Mouse (Mus musculus): ENCODE measurements at regions not wholly inside any gene's neighbourhood (a gene's known extent, or its start where the extent isn't known, plus 50 kb on each side); places are given as distances from the start of the nearest gene placed in this dataset.

GRCm38 (mm10) chr4:51519281-51519680, 302.8 kb downstream of the Cylc2 start:
- POLR2A ChIA-PET: no interaction called here
- CTCF ChIA-PET: no interaction called here
- no peak for DNase-seq (ENCODE audit: low read depth, low spot score)
- TF ChIP-seq CTCF (IDR thresholded peaks at IDR 0.05): no peak
- H3K27me3 ChIP-seq: no peaks in the 10 kb centered on the region
- in situ Hi-C loops (cut with MboI; ENCODE audit: low pct_unique_long_range_greater_than_20kb): no loop called here
- ATAC-seq: no peak

- no peaks in the 10 kb centered on the region for H3K27me3 ChIP-seq
- ChIA-PET CTCF (no interaction called here), POLR2A (no interaction called here)
- no peak for TF ChIP-seq CTCF (IDR thresholded peaks at IDR 0.05)
- ATAC-seq (no peak), DNase-seq (ENCODE audit: low read depth, low spot score) (no peak)
- in situ Hi-C loops (cut with MboI; ENCODE audit: low pct_unique_long_range_greater_than_20kb): no loop called here
Measured at GRCm38 (mm10) chr4:51519750-51520149, 303.3 kb downstream of the Cylc2 start.

GRCm38 (mm10) chr4:51545419-51545818, 328.9 kb downstream of the Cylc2 start:
- no peak for ATAC-seq
- POLR2A ChIA-PET: no interaction called here
- CTCF ChIA-PET: no interaction called here

GRCm38 (mm10) chr4:51559693-51560092, 343.2 kb downstream of the Cylc2 start:
- TF ChIP-seq CTCF (IDR thresholded peaks at IDR 0.05): no peak
- no peaks in the 10 kb centered on the region for H3K27me3 ChIP-seq
- ATAC-seq (no peak), DNase-seq (ENCODE audit: low read depth, low spot score) (no peak)
- in situ Hi-C loops (cut with MboI; ENCODE audit: low pct_unique_long_range_greater_than_20kb): no loop called here
- POLR2A ChIA-PET: no interaction called here
- CTCF ChIA-PET: no interaction called here

More at GRCm38 (mm10) chr4:51545419-51545818, 328.9 kb downstream of the Cylc2 start:
- DNase-seq (ENCODE audit: low read depth, low spot score): no peak
- H3K27me3 ChIP-seq: no peaks in the 10 kb centered on the region
- in situ Hi-C loops (cut with MboI; ENCODE audit: low pct_unique_long_range_greater_than_20kb): no loop called here
- no peak for TF ChIP-seq CTCF (IDR thresholded peaks at IDR 0.05)

GRCm38 (mm10) chr4:51560100-51560499, 343.6 kb downstream of the Cylc2 start:
- CTCF ChIA-PET: no interaction called here
- no peaks in the 10 kb centered on the region for H3K27me3 ChIP-seq
- TF ChIP-seq CTCF (IDR thresholded peaks at IDR 0.05): no peak
- DNase-seq (ENCODE audit: low read depth, low spot score): no peak
- ATAC-seq: no peak
- POLR2A ChIA-PET: no interaction called here
- in situ Hi-C loops (cut with MboI; ENCODE audit: low pct_unique_long_range_greater_than_20kb): no loop called here

- ChIA-PET CTCF (no interaction called here), POLR2A (no interaction called here)
- DNase-seq (ENCODE audit: low read depth, low spot score): no peak
- ATAC-seq: no peak
- H3K27me3 ChIP-seq: no peaks in the 10 kb centered on the region
- in situ Hi-C loops (cut with MboI; ENCODE audit: low pct_unique_long_range_greater_than_20kb): no loop called here
- TF ChIP-seq CTCF (IDR thresholded peaks at IDR 0.05): no peak
Measured at GRCm38 (mm10) chr4:51562379-51562778, 345.9 kb downstream of the Cylc2 start.

GRCm38 (mm10) chr4:51576456-51576855, 360.0 kb downstream of the Cylc2 start:
- DNase-seq (ENCODE audit: low read depth, low spot score) (no peak), ATAC-seq (no peak)
- no peak for TF ChIP-seq CTCF (IDR thresholded peaks at IDR 0.05)
- POLR2A ChIA-PET: no interaction called here
- CTCF ChIA-PET: no interaction called here
- in situ Hi-C loops (cut with MboI; ENCODE audit: low pct_unique_long_range_greater_than_20kb): no loop called here
- H3K27me3 ChIP-seq: no peaks in the 10 kb centered on the region

GRCm38 (mm10) chr4:51594044-51594443, 377.6 kb downstream of the Cylc2 start:
- ChIA-PET CTCF (no interaction called here), POLR2A (no interaction called here)
- DNase-seq (ENCODE audit: low read depth, low spot score): no peak
- in situ Hi-C loops (cut with MboI; ENCODE audit: low pct_unique_long_range_greater_than_20kb): no loop called here
- H3K27me3 ChIP-seq: no peaks in the 10 kb centered on the region
- no peak for ATAC-seq
- TF ChIP-seq CTCF (IDR thresholded peaks at IDR 0.05): no peak

GRCm38 (mm10) chr4:51597850-51598249, 381.4 kb downstream of the Cylc2 start:
- CTCF ChIA-PET: no interaction called here
- no peak for ATAC-seq
- POLR2A ChIA-PET: no interaction called here
- DNase-seq (ENCODE audit: low read depth, low spot score): no peak
- H3K27me3 ChIP-seq: no peaks in the 10 kb centered on the region
- no peak for TF ChIP-seq CTCF (IDR thresholded peaks at IDR 0.05)
- in situ Hi-C loops (cut with MboI; ENCODE audit: low pct_unique_long_range_greater_than_20kb): no loop called here

GRCm38 (mm10) chr4:51599984-51600747, 383.7 kb downstream of the Cylc2 start:
- CTCF ChIA-PET: no interaction called here
- in situ Hi-C loops (cut with MboI; ENCODE audit: low pct_unique_long_range_greater_than_20kb): no loop called here
- no peak for TF ChIP-seq CTCF (IDR thresholded peaks at IDR 0.05)
- ATAC-seq (no peak), DNase-seq (ENCODE audit: low read depth, low spot score) (no peak)
- POLR2A ChIA-PET: no interaction called here
- H3K27me3 ChIP-seq: no peaks in the 10 kb centered on the region

GRCm38 (mm10) chr4:51627289-51627688, 410.8 kb downstream of the Cylc2 start:
- ATAC-seq (no peak), DNase-seq (ENCODE audit: low read depth, low spot score) (no peak)
- POLR2A ChIA-PET: no interaction called here
- no peaks in the 10 kb centered on the region for H3K27me3 ChIP-seq
- in situ Hi-C loops (cut with MboI; ENCODE audit: low pct_unique_long_range_greater_than_20kb): no loop called here
- TF ChIP-seq CTCF (IDR thresholded peaks at IDR 0.05): no peak
- CTCF ChIA-PET: no interaction called here

- no peak for TF ChIP-seq CTCF (IDR thresholded peaks at IDR 0.05)
- DNase-seq (ENCODE audit: low read depth, low spot score) (no peak), ATAC-seq (no peak)
- CTCF ChIA-PET: no interaction called here
- in situ Hi-C loops (cut with MboI; ENCODE audit: low pct_unique_long_range_greater_than_20kb): no loop called here
- H3K27me3 ChIP-seq: no peaks in the 10 kb centered on the region
- POLR2A ChIA-PET: no interaction called here
Measured at GRCm38 (mm10) chr4:51633471-51633870, 417.0 kb downstream of the Cylc2 start.

All from Patski (cell line).